Mouse (Mus musculus): Measurements from ENCODE around the gene Pm20d1. TPM values are rescaled to one million over a fixed set of nuclear protein-coding genes. Genes with fewer than 3 reads are reported as not detected.

The Pm20d1 gene
- polyA plus RNA-seq, 1 experiment from 2014 or later, result 0.20 TPM

DNA sequence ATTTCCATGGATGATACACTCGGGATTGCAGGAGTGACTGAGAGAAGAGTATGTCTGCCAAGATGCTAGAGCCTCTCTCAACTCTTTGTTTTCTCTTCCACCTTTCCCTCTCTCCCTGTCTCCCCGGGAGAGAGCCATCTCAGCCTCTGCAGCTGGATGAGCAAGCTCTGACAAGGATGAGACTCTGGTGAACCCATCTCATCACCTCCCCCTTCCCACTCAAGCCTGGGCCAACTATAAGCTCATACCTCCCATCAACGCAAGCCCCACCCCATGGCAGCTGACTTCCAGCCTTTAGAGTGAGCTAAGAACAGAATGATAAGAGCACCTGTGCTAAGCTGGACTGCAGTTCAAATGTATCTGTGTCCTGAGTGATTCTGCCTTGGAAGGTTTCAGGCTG, 27.9 kb upstream of the Pm20d1 start:
- Histone ChIP-seq H3K9ac (replicated peaks; ENCODE audit: low read length) (no peak overlapping the region), H3K9me3 (ENCODE audit: control insufficient read depth, low read length) (no peaks in the 10 kb centered on the region), H3K27me3 (ENCODE audit: control insufficient read depth, insufficient read depth, low read length) (no peaks in the 10 kb centered on the region), H3K4me3 (replicated peaks; ENCODE audit: low read depth, low read length) (no peak overlapping the region), H3K27ac (replicated peaks; ENCODE audit: low read depth, low read length) (no peak overlapping the region), H3K36me3 (ENCODE audit: control insufficient read depth, insufficient read depth, low read length) (no peaks in the 10 kb centered on the region), H3K4me2 (ENCODE audit: low read length) (no peak overlapping the region), H3K4me1 (ENCODE audit: control insufficient read depth, insufficient read depth, low read length) (no peaks in the 10 kb centered on the region)
- ATAC-seq (ENCODE audit: low FRiP score, low TSS enrichment) (no peak), DNase-seq (no peak)
- WGBS, result 85% methylated on average over 3 of the region's 3 CpGs

GRCm38 (mm10) chr1:131770656-131771055, 26.5 kb upstream of the Pm20d1 start:
- Histone ChIP-seq H3K36me3 (ENCODE audit: control insufficient read depth, insufficient read depth, low read length) (no peaks in the 10 kb centered on the region), H3K9me3 (ENCODE audit: control insufficient read depth, low read length) (no peaks in the 10 kb centered on the region), H3K27me3 (ENCODE audit: control insufficient read depth, insufficient read depth, low read length) (no peaks in the 10 kb centered on the region), H3K9ac (replicated peaks; ENCODE audit: low read length) (no peak overlapping the region), H3K27ac (replicated peaks; ENCODE audit: low read depth, low read length) (no peak overlapping the region), H3K4me2 (ENCODE audit: low read length) (no peak overlapping the region), H3K4me3 (replicated peaks; ENCODE audit: low read depth, low read length) (no peak overlapping the region), H3K4me1 (ENCODE audit: control insufficient read depth, insufficient read depth, low read length) (no peaks in the 10 kb centered on the region)
- 59% methylated on average over 4 of the region's 4 CpGs for WGBS
- ATAC-seq (ENCODE audit: low FRiP score, low TSS enrichment), result no peak
- DNase-seq, result peak; percentile 61

GRCm38 (mm10) chr1:131771440-131771839, 25.7 kb upstream of the Pm20d1 start:
- no peaks in the 10 kb centered on the region for H3K36me3 ChIP-seq (ENCODE audit: control insufficient read depth, insufficient read depth, low read length)
- H3K4me3 ChIP-seq (replicated peaks; ENCODE audit: low read depth, low read length), result no peak overlapping the region
- no peaks in the 10 kb centered on the region for H3K27me3 ChIP-seq (ENCODE audit: control insufficient read depth, insufficient read depth, low read length)
- no peak for DNase-seq
- no peaks in the 10 kb centered on the region for H3K4me1 ChIP-seq (ENCODE audit: control insufficient read depth, insufficient read depth, low read length)
- ATAC-seq (ENCODE audit: low FRiP score, low TSS enrichment), result no peak
- H3K9me3 ChIP-seq (ENCODE audit: control insufficient read depth, low read length), result no peaks in the 10 kb centered on the region
- no peak overlapping the region for H3K4me2 ChIP-seq (ENCODE audit: low read length)
- H3K27ac ChIP-seq (replicated peaks; ENCODE audit: low read depth, low read length), result no peak overlapping the region
- H3K9ac ChIP-seq (replicated peaks; ENCODE audit: low read length), result no peak overlapping the region

- Histone ChIP-seq H3K27me3 (ENCODE audit: control insufficient read depth, insufficient read depth, low read length) (no peaks in the 10 kb centered on the region), H3K36me3 (ENCODE audit: control insufficient read depth, insufficient read depth, low read length) (no peaks in the 10 kb centered on the region), H3K4me1 (ENCODE audit: control insufficient read depth, insufficient read depth, low read length) (no peaks in the 10 kb centered on the region), H3K9ac (replicated peaks; ENCODE audit: low read length) (no peak overlapping the region), H3K9me3 (ENCODE audit: control insufficient read depth, low read length) (no peaks in the 10 kb centered on the region), H3K27ac (replicated peaks; ENCODE audit: low read depth, low read length) (no peak overlapping the region), H3K4me3 (replicated peaks; ENCODE audit: low read depth, low read length) (no peak overlapping the region), H3K4me2 (ENCODE audit: low read length) (no peak overlapping the region)
- WGBS, result 31% methylated on average over 3 of the region's 3 CpGs
- DNase-seq (peak; percentile 28), ATAC-seq (ENCODE audit: low FRiP score, low TSS enrichment) (no peak)
Observed at GRCm38 (mm10) chr1:131794591-131794990, 2.6 kb upstream of the Pm20d1 start.

- H3K4me1 ChIP-seq (ENCODE audit: control insufficient read depth, insufficient read depth, low read length), result no peaks in the 10 kb centered on the region
Observed at GRCm38 (mm10) chr1:131795171-131795570, 2.0 kb upstream of the Pm20d1 start.

DNA sequence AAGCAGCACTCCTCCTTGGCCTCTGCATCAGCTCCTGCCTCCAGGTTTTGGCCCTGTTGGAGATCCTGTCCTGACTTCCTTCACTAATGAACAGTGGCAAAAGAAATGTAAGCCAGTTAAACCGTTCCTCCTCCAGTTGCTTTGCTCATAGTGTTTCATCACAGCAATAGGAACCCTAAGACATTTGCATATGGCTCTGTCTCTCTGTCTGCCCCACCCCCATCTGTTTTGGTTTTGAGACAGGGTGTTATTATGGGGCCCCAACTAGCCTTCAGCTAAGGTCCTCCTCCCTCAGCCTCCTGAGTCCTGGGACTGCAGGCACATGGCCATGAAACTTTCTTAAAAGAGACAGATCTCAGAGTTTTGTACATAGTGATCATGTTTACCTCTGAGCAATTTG, 2.8 kb downstream of the Pm20d1 start:
- no peaks in the 10 kb centered on the region for H3K9me3 ChIP-seq (ENCODE audit: control insufficient read depth, low read length)
- 65% methylated on average over 1 of the region's 1 CpGs for WGBS
- ATAC-seq (ENCODE audit: low FRiP score, low TSS enrichment), result no peak

More at GRCm38 (mm10) chr1:131795171-131795570, 2.0 kb upstream of the Pm20d1 start:
- no peaks in the 10 kb centered on the region for H3K27me3 ChIP-seq (ENCODE audit: control insufficient read depth, insufficient read depth, low read length)
- no peaks in the 10 kb centered on the region for H3K36me3 ChIP-seq (ENCODE audit: control insufficient read depth, insufficient read depth, low read length)
- no peak overlapping the region for H3K4me2 ChIP-seq (ENCODE audit: low read length)
- H3K9me3 ChIP-seq (ENCODE audit: control insufficient read depth, low read length), result no peaks in the 10 kb centered on the region
- no peak overlapping the region for H3K27ac ChIP-seq (replicated peaks; ENCODE audit: low read depth, low read length)
- H3K4me3 ChIP-seq (replicated peaks; ENCODE audit: low read depth, low read length), result no peak overlapping the region
- no peak overlapping the region for H3K9ac ChIP-seq (replicated peaks; ENCODE audit: low read length)
- DNase-seq (no peak), ATAC-seq (ENCODE audit: low FRiP score, low TSS enrichment) (no peak)
- 87% methylated on average over 3 of the region's 3 CpGs for WGBS

GRCm38 (mm10) chr1:131801071-131801470, 3.9 kb downstream of the Pm20d1 start:
- Histone ChIP-seq H3K9ac (replicated peaks; ENCODE audit: low read length) (no peak overlapping the region), H3K4me2 (ENCODE audit: low read length) (no peak overlapping the region), H3K4me1 (ENCODE audit: control insufficient read depth, insufficient read depth, low read length) (no peaks in the 10 kb centered on the region), H3K36me3 (ENCODE audit: control insufficient read depth, insufficient read depth, low read length) (no peaks in the 10 kb centered on the region), H3K27me3 (ENCODE audit: control insufficient read depth, insufficient read depth, low read length) (no peaks in the 10 kb centered on the region), H3K9me3 (ENCODE audit: control insufficient read depth, low read length) (no peaks in the 10 kb centered on the region), H3K4me3 (replicated peaks; ENCODE audit: low read depth, low read length) (no peak overlapping the region), H3K27ac (replicated peaks; ENCODE audit: low read depth, low read length) (no peak overlapping the region)
- DNase-seq (no peak), ATAC-seq (ENCODE audit: low FRiP score, low TSS enrichment) (no peak)
- WGBS, result 95% methylated on average over 8 of the region's 8 CpGs

More for the DNA sequence above, 2.8 kb downstream of the Pm20d1 start:
- Histone ChIP-seq H3K27ac (replicated peaks; ENCODE audit: low read depth, low read length) (no peak overlapping the region), H3K9ac (replicated peaks; ENCODE audit: low read length) (no peak overlapping the region), H3K4me1 (ENCODE audit: control insufficient read depth, insufficient read depth, low read length) (no peaks in the 10 kb centered on the region), H3K27me3 (ENCODE audit: control insufficient read depth, insufficient read depth, low read length) (no peaks in the 10 kb centered on the region), H3K36me3 (ENCODE audit: control insufficient read depth, insufficient read depth, low read length) (no peaks in the 10 kb centered on the region), H3K4me2 (ENCODE audit: low read length) (no peak overlapping the region), H3K4me3 (replicated peaks; ENCODE audit: low read depth, low read length) (no peak overlapping the region)
- no peak for DNase-seq

GRCm38 (mm10) chr1:131802652-131803051, 5.5 kb downstream of the Pm20d1 start:
- Histone ChIP-seq H3K27me3 (ENCODE audit: control insufficient read depth, insufficient read depth, low read length) (no peaks in the 10 kb centered on the region), H3K4me3 (replicated peaks; ENCODE audit: low read depth, low read length) (no peak overlapping the region), H3K27ac (replicated peaks; ENCODE audit: low read depth, low read length) (no peak overlapping the region), H3K4me1 (ENCODE audit: control insufficient read depth, insufficient read depth, low read length) (no peaks in the 10 kb centered on the region), H3K36me3 (ENCODE audit: control insufficient read depth, insufficient read depth, low read length) (no peaks in the 10 kb centered on the region), H3K9me3 (ENCODE audit: control insufficient read depth, low read length) (no peaks in the 10 kb centered on the region), H3K4me2 (ENCODE audit: low read length) (no peak overlapping the region), H3K9ac (replicated peaks; ENCODE audit: low read length) (no peak overlapping the region)
- WGBS, result 90% methylated on average over 5 of the region's 5 CpGs
- DNase-seq (no peak), ATAC-seq (ENCODE audit: low FRiP score, low TSS enrichment) (no peak)

DNA sequence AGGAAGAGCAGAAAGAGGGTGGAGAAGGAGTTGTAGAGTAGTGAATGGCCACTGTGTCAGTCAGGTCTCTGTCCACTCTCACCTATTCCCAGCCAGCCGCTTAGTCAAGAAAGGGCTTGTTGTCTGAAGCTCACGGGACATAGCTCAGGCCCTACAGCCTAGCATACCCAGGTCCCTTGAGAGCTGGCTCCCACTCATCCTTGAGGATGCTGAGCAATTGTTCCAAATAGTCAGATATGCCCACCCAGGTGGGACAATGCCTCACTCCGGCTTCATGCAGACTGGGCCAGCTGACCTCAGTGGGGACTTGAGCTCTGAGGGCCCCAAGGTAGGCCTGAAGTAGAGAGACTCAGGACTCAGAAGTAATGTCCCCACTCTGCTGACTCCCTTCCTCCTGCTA, 7.0 kb downstream of the Pm20d1 start:
- Histone ChIP-seq H3K27ac (replicated peaks; ENCODE audit: low read depth, low read length) (no peak overlapping the region), H3K27me3 (ENCODE audit: control insufficient read depth, insufficient read depth, low read length) (no peaks in the 10 kb centered on the region), H3K4me3 (replicated peaks; ENCODE audit: low read depth, low read length) (no peak overlapping the region), H3K36me3 (ENCODE audit: control insufficient read depth, insufficient read depth, low read length) (no peaks in the 10 kb centered on the region), H3K4me1 (ENCODE audit: control insufficient read depth, insufficient read depth, low read length) (no peaks in the 10 kb centered on the region), H3K9me3 (ENCODE audit: control insufficient read depth, low read length) (no peaks in the 10 kb centered on the region), H3K4me2 (ENCODE audit: low read length) (no peak overlapping the region), H3K9ac (replicated peaks; ENCODE audit: low read length) (no peak overlapping the region)
- no peak for DNase-seq
- no peak for ATAC-seq (ENCODE audit: low FRiP score, low TSS enrichment)
- WGBS, result 93% methylated on average over 3 of the region's 3 CpGs
